Mouse (Mus musculus) liver, adult 2 months (tissue): Measurements from ENCODE around the gene Zfp831. TPM values are rescaled to one million over a fixed set of nuclear protein-coding genes. Genes with fewer than 3 reads are reported as not detected.

ENCODE experiments used
- DNase-seq: peaks from one replicate; pipeline ENCODE4 v3.0.0-alpha.2; 2011; ENCODE audit warnings: low read depth, low spot score; ENCODE audit errors: extremely low read depth
- H3K27ac ChIP-seq: fragments of 200-500 bp; replicated peaks from 2 replicates; pipeline ENCODE4 v1.5.1; 2012; ENCODE audit warnings: low read depth, mild to moderate bottlenecking, control low read depth, inconsistent platforms, low read length; ENCODE audit not compliant: insufficient read depth
- H3K27me3 ChIP-seq: fragments of 200-500 bp; 2 replicates; pipeline ENCODE4 v1.6.1; 2012; ENCODE audit warnings: mild to moderate bottlenecking, moderate library complexity, low read length, inconsistent platforms; ENCODE audit not compliant: control insufficient read depth, insufficient read depth
- H3K36me3 ChIP-seq: fragments of 200-500 bp; 2 replicates; pipeline ENCODE4 v1.6.1; 2012; ENCODE audit warnings: low read length, inconsistent platforms; ENCODE audit not compliant: control insufficient read depth, insufficient read depth
- H3K4me1 ChIP-seq: fragments of 200-500 bp; 2 replicates; pipeline ENCODE4 v1.6.1; 2011; ENCODE audit warnings: low read length; ENCODE audit not compliant: control insufficient read depth, insufficient read depth
- H3K4me3 ChIP-seq: fragments of 200-500 bp; 2 replicates; pipeline ENCODE4 v1.5.1; 2011; ENCODE audit warnings: low read depth, mild to moderate bottlenecking, control low read depth, low read length, moderate library complexity; ENCODE audit not compliant: insufficient read depth
- H3K79me2 ChIP-seq: fragments of 200-500 bp; 2 replicates; pipeline ENCODE4 v1.6.1; 2012; ENCODE audit warnings: inconsistent platforms, mild to moderate bottlenecking, low read length, moderate library complexity; ENCODE audit not compliant: control insufficient read depth, insufficient read depth
- H3K9ac ChIP-seq: fragments of 200-500 bp; 2 replicates; pipeline ENCODE4 v1.6.1; 2012; ENCODE audit warnings: low read depth, mild to moderate bottlenecking, control low read depth, inconsistent platforms, low read length
- CTCF ChIP-seq: fragments of 200-500 bp; IDR thresholded peaks from 2 replicates; pipeline ENCODE4 v1.5.1; 2011; ENCODE audit warnings: low read depth, low read length, control low read depth
- POLR2A ChIP-seq: fragments of 200-500 bp; IDR thresholded peaks from 2 replicates; pipeline ENCODE4 v1.6.1; 2011; ENCODE audit warnings: low read length, control low read depth; ENCODE audit not compliant: insufficient read depth; ENCODE audit errors: extremely low read depth
- WGBS: fragments of 180-500 bp; shearing (Covaris S2); methylation state at CpG from one replicate; pipeline ENCODE4 v1.1.7; 2018; 5-methylcytosine and 5-hydroxymethylcytosine counted together
- polyA plus RNA-seq: library from polyadenylated mRNA; depleted of rRNA; stranded (reverse); fragments of >200 nt; gene quantifications from 2 replicates; pipeline ENCODE4 v1.2.3, GENCODE M21; 2012
- total RNA-seq: library from RNA; depleted of rRNA; stranded (reverse); fragments of >200 nt; gene quantifications from 2 replicates; pipeline ENCODE4 v1.2.3, GENCODE M21; 2014

Zfp831 gene
- total and polyA plus RNA-seq, 2 experiments, result 0.06 to 0.09 TPM

DNA sequence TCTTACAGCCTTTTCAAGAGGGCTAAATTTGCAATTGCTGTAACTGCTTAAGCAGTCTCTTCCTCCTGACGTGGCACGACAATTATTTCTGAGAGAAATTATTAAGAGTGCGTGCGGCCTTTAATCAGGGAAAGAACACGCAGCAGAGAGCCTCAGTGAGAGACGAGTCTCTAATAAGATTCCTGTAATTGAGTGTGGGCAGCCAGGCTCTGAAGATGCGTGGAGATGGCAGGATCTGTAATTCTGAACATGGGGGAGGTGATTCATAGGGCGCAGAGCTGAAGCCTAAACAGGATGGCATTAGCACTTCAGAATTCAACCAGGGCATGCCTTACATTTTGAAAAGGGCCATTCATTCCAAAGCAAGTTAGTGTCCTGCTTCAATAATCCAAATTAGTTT is 58.0 kb downstream of the Zfp831 start:
- no peak for DNase-seq
- no peaks in the 10 kb centered on the region for H3K36me3 ChIP-seq
- H3K4me1 ChIP-seq, result no peaks in the 10 kb centered on the region
- 90% methylated on average over 8 of the region's 8 CpGs for WGBS
- no peak overlapping the region for H3K27ac ChIP-seq
- H3K9ac ChIP-seq, result no peak overlapping the region
- no peak for TF ChIP-seq CTCF
- TF ChIP-seq POLR2A, result no peak
- no peaks in the 10 kb centered on the region for H3K27me3 ChIP-seq
- no peak overlapping the region for H3K4me3 ChIP-seq
- no peaks in the 10 kb centered on the region for H3K79me2 ChIP-seq

GRCm38 (mm10) chr2:174707101-174707500 is 63.8 kb downstream of the Zfp831 start:
- 84% methylated on average over 16 of the region's 16 CpGs for WGBS
- Histone ChIP-seq H3K27me3 (no peaks in the 10 kb centered on the region), H3K79me2 (no peaks in the 10 kb centered on the region), H3K9ac (no peak overlapping the region), H3K27ac (no peak overlapping the region), H3K36me3 (no peaks in the 10 kb centered on the region), H3K4me1 (no peaks in the 10 kb centered on the region), H3K4me3 (no peak overlapping the region)
- DNase-seq, result no peak
- TF ChIP-seq CTCF (no peak), POLR2A (no peak)

- WGBS, result 75% methylated on average over 4 of the region's 4 CpGs
- no peaks in the 10 kb centered on the region for H3K36me3 ChIP-seq
- TF ChIP-seq CTCF, result no peak
- no peak for TF ChIP-seq POLR2A
- H3K27me3 ChIP-seq, result no peaks in the 10 kb centered on the region
- no peak overlapping the region for H3K27ac ChIP-seq
- H3K4me3 ChIP-seq, result no peak overlapping the region
- no peak overlapping the region for H3K9ac ChIP-seq
- DNase-seq, result no peak
- H3K4me1 ChIP-seq, result no peaks in the 10 kb centered on the region
- no peaks in the 10 kb centered on the region for H3K79me2 ChIP-seq
Measured at GRCm38 (mm10) chr2:174708587-174708986, 65.3 kb downstream of the Zfp831 start.

GRCm38 (mm10) chr2:174710185-174710584 is 66.9 kb downstream of the Zfp831 start:
- H3K27ac ChIP-seq, result no peak overlapping the region
- TF ChIP-seq CTCF (no peak), POLR2A (no peak)
- WGBS, result 72% methylated on average over 3 of the region's 3 CpGs
- no peak overlapping the region for H3K9ac ChIP-seq
- H3K36me3 ChIP-seq, result no peaks in the 10 kb centered on the region
- no peaks in the 10 kb centered on the region for H3K27me3 ChIP-seq
- no peaks in the 10 kb centered on the region for H3K4me1 ChIP-seq
- H3K79me2 ChIP-seq, result no peaks in the 10 kb centered on the region
- DNase-seq, result no peak
- no peak overlapping the region for H3K4me3 ChIP-seq

DNA sequence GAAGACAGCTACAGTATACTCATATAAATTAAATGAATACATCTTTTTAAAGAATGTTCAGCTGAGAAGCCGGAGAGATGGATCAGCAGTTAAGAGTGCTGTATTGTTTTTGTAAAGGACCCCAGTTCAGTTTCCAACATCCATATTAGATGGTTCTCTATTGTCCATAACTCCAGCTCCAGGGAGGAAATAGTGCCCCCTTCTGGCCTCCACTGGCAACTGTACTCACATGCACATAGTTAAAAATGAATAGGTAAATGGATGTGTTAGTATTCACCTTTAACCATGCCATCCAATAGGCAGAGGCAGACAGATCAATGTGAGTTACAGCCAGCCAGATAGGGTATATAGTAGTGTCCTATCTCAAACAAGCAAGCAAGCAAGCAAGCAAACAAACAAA is 68.7 kb downstream of the Zfp831 start:
- TF ChIP-seq CTCF, result no peak
- TF ChIP-seq POLR2A, result no peak

DNA sequence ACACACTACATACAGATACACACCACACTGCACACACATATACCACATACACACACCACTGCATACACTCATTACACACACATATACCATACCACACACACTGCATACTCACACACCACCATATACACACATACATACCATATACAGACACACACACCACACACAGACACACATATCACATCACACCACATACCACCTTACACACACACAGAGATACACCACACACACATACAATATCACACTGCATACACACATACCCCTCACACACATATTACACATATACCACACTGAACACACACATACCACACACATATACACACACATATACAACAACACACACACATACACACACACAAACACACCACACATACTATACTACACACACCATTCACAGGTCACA is 72.6 kb downstream of the Zfp831 start:
- no peaks in the 10 kb centered on the region for H3K36me3 ChIP-seq
- no peak overlapping the region for H3K4me3 ChIP-seq
- no peaks in the 10 kb centered on the region for H3K27me3 ChIP-seq
- no peak overlapping the region for H3K9ac ChIP-seq
- TF ChIP-seq POLR2A (no peak), CTCF (no peak)
- no peak overlapping the region for H3K27ac ChIP-seq
- no peak for DNase-seq
- no peaks in the 10 kb centered on the region for H3K79me2 ChIP-seq
- H3K4me1 ChIP-seq, result no peaks in the 10 kb centered on the region

More for the DNA sequence above, 68.7 kb downstream of the Zfp831 start:
- 100% methylated on average over 1 of the region's 1 CpGs for WGBS
- no peaks in the 10 kb centered on the region for H3K36me3 ChIP-seq
- H3K4me1 ChIP-seq, result no peaks in the 10 kb centered on the region
- no peaks in the 10 kb centered on the region for H3K79me2 ChIP-seq
- no peaks in the 10 kb centered on the region for H3K27me3 ChIP-seq
- no peak overlapping the region for H3K4me3 ChIP-seq
- H3K9ac ChIP-seq, result no peak overlapping the region
- no peak for DNase-seq
- H3K27ac ChIP-seq, result no peak overlapping the region
